Mouse (Mus musculus) spleen, adult 18-20 months (tissue): ENCODE results near the gene Icos.

Experiments
- DNase-seq, 2 experiments: peaks; one replicate each; pipeline ENCODE4 v3.0.0; 2022; ENCODE audit warnings: mixed read lengths in 2 of 2

Icos gene

GRCm38 (mm10) chr1:60962095-60962494 is 15.6 kb upstream of the Icos start:
- DNase-seq, result no peak

DNA sequence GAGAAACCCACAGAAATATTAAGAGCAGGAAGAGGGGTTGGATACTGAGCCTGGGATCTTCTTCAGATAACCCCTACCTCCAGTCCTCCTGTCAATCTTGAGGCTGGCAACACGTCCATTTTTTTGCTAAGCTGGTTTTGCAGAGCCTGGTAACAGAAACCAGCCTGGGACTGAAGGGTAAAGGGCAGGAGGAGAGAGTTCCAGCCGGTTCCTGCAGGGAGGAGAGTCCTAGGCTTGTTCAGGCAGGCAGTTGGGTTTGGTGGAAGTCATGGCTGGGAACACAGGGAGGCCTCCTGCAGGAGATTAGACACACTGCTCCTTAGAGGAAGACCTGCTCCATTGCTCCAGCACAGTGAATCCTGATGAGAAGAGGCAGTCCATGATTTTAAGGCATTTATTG is 10.2 kb upstream of the Icos start:
- DNase-seq, result no peak

- no peak for DNase-seq
These were observed 6.9 kb upstream of the Icos start for GRCm38 (mm10) chr1:60970846-60971245.

GRCm38 (mm10) chr1:60974221-60974620 is 3.5 kb upstream of the Icos start:
- DNase-seq, result no peak

DNA sequence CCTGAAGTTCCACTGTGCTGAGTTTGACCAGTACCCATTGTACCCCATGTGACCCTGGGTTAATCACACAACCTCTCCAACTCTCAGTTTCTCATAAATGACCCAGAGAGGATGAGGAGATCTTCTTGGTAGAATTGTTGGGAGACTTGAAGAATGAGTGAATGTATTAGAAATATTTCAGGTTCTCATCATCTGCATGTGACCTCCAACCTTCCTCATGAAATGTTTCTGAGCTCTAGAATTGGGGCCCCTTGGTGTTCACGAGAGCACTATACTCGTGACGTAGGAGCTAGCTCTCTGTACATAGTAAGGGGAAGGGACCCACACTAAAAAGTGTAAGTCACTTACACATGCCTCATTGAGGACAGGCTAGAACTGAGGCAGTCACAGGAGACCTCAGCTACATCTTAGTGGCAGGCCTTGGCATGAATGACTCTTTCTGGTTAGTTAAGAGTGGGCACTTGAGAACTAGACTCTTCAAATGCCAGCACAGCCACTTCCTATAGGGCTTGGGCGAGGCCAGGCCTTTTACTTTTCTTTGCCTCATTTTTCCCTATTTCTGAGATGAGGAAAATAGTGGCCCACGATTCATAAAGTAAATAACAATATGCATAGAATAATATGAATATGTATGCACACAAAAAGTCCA is 2.0 kb upstream of the Icos start:
- no peak for DNase-seq

DNA sequence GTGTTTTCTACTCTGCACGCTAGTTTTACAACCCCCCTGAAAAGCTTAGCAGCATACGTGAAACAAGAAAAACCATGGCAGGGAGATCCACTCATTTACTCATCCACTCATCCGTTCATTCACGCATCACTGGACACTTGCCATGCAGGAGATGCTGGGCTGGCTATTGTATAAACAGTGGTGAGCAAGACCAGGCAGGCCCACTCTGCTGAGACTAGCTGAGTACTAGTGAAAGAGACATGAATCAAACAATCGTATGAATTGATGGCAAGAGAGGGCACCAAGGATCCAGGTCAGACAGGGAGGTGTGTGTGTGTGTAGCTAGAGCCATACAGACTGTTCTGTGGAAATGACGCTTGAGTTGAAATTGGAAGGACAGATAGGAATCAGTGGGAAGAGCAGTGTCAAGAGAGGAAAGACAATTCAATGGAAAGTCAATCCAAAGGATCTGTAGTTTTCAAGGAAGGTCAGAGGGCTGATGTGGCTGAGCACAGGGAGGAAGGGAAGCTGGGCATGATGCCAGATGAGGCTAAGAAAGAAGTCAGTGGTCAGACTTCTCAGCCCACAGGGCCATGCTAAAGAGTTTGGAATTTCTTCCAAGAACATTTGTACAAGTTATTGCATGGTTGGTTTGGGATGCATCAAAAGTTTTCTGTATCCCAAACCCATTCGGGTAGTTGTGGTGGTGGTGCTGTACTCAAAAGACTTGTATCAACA is 1.6 kb downstream of the Icos start:
- DNase-seq, result no peak

- no peak for DNase-seq
These were observed 2.1 kb downstream of the Icos start for GRCm38 (mm10) chr1:60979843-60980235.

DNA sequence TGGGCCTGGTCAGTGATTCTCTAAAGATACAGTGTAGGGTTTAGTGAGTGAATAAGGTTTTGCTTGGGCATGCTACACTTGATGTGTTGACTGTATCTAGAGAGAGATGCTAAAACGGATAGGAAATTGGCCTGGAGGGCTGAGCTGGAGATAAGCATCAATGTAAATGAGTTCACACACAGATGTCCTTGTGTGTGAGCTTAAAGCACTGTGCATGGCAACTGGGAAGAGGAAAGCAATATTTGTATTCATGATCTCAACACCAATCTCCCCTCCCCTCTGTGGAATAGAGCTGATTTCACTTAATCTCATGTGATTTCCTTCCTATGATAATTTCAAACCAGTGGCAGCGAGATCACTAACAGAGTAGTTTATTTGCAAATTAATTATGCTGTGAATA is 7.3 kb downstream of the Icos start:
- DNase-seq, result no peak

DNA sequence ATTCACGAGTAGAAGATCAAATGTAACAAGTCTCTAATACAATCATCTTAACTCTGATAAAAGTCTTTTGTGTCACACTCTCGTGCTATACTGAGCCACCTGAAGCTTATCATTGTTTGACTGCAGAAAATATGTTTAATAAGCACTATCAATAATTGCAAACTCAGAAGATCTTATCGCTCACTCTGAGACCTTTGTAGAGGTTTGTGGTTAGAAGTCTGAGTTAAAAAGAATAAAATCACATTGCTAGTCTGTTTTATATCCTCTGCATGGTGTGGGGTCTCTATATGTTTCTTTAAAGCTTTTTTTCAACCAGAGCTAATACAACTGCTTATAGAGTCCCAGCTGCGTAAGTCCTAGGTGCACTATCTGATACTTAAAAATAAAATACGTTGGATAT is 8.4 kb downstream of the Icos start:
- DNase-seq, result no peak

GRCm38 (mm10) chr1:60989086-60989485 is 11.4 kb downstream of the Icos start:
- DNase-seq, result no peak

DNA sequence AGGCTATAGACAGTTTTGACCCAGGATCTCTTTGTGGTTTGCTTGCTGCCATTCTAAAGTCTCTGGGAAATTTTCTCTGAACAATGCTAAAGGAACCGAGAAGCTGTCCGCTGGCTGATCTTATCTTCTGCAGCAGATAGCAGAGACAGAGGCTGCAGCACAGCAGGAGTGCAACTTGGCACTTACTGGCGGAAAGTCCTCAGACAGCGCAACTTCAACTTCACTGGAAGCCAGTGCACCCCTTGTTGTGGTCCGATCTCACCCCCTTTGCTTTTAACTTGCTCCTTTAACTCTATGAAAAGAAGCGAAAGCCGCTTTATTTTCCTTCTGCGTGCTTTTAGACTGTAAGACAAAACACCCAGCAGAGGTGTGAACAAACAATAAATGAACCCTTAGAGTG is 12.6 kb downstream of the Icos start:
- no peak for DNase-seq

DNA sequence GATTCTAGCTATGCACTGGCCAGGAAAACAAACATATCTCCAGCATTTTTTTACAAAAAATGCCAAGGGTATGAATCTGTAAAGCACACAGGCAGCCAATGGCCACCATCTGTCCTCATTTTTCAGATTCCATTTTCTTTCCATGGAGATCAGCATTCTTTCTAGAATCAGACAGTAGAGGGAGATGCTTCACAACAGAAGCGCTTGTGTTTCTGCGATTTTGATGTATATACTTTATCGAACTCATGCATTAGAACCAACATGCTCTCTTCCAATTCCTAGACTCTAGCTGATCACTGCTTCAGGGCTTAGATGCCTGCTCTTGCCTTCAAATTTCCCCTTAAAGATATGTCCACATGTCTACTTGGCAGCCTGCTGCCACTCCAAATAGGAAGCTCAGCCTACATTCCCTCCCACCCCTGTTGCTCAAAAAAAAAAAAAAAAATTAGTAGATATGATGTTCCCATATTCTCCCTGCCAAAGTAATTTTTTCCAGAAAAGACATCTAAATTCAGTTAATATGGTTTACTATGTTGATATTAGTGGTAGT is 20.4 kb downstream of the Icos start:
- DNase-seq, result no peak

DNA sequence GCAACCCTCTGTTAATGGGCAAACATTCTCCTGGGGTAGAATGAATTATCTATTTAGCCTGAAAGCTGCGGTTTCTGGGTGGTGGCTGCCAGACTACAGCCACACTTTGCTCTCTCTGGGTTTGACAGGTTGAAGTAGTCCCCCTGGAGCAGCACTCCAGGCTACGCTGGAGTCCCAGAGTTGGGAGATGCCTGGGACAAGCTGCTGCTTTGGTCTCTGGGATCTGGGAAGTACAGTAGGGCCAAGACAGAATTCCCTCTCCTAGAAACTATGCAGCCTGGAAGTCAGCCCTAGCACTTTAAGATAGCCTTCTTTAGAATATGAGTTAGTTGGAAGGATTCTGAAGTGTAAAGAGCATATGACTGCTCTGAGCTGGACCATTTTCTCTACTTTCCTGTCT is 21.0 kb downstream of the Icos start:
- DNase-seq, result no peak

GRCm38 (mm10) chr1:61001786-61002354 is 24.1 kb downstream of the Icos start:
- no peak for DNase-seq

DNA sequence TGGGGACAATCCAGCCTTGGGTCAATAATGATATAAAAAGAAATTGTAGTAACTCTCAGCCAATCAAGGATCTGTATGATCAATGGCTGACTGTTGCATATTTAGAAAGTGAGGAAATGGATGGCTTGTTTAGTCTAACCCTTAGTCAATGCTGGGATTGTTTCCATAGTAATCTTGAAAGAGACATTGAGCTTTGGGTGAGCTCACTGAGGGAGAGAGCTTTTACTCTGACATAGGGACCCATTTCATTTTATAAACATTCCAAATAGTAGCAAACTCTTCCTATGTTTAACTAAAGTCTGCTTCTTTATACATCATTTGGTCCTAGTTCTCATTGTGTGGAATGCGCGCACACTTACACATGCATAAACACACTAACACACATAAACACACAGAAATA is 28.5 kb downstream of the Icos start:
- no peak for DNase-seq

DNA sequence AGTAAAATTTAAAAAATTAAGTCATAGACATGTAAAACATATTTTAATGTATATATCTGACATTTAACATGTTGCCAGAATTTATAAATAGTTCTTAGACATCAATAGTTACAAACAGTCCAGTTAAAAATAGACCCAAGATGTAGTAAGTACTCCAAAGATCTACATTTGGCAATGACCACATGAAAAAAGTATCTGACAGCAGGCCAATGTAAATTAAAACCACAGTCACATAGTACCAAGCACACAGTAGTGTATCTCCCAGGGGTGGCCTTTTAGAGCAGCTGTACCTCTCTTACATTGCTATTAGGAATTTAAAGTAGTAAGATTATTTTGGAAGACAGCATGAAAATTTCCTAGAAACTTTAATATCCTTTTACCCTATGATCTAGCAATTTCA is 29.8 kb downstream of the Icos start:
- no peak for DNase-seq

GRCm38 (mm10) chr1:61016578-61017118 is 38.9 kb downstream of the Icos start:
- no peak for DNase-seq

DNA sequence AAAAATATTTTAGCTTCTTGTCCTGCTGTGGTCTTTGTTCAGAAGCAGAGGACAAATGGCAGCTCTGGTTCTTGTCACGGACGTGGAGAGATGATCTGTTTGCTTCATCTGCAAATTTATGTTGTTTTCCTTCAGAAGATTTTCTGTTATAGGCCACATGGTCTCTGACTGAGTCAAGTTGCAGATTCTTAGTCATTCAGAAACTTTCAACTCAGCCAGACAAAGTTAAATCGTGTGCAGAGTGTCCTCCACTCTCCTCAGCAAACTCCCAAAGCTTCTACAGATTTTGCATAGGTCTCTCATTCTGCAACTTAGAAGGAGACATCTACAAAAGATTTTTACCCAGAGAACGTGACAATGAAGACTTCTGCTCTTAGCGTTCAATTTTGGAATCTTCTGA is 49.0 kb downstream of the Icos start:
- no peak for DNase-seq

GRCm38 (mm10) chr1:61027519-61027918 is 49.8 kb downstream of the Icos start:
- DNase-seq, result no peak

GRCm38 (mm10) chr1:61029919-61030318 is 52.2 kb downstream of the Icos start:
- DNase-seq, result no peak

- DNase-seq, result no peak
These were observed 52.8 kb downstream of the Icos start for GRCm38 (mm10) chr1:61030532-61030931.

- DNase-seq, result no peak
These were observed 57.5 kb downstream of the Icos start for GRCm38 (mm10) chr1:61035270-61035669.

- no peak for DNase-seq
These were observed 60.5 kb downstream of the Icos start for GRCm38 (mm10) chr1:61038223-61038622.

GRCm38 (mm10) chr1:61039310-61039709 is 61.6 kb downstream of the Icos start:
- DNase-seq, result no peak
